Mouse (Mus musculus) brown adipose tissue, adult 24 weeks (tissue): Measurements from ENCODE around the gene Cdh23. TPM values are rescaled to one million over a fixed set of nuclear protein-coding genes. Genes with fewer than 3 reads are reported as not detected.
A peak's percentile ranks its signal among the peaks of the same experiment; 100 is the strongest.
"Not testable (repeated sequence)": the region's sequence is repeated elsewhere in the genome, so short reads cannot be mapped to it uniquely, and the experiment has no call there.

Source experiments
- H3K27ac ChIP-seq: fragments of 200-500 bp; replicated peaks from 2 replicates; pipeline ENCODE4 v1.5.1; 2012; ENCODE audit warnings: low read depth, mild to moderate bottlenecking, low read length
- H3K4me1 ChIP-seq: fragments of 200-500 bp; 2 replicates; pipeline ENCODE4 v1.6.1; 2012; ENCODE audit warnings: low read length, mixed read lengths; ENCODE audit not compliant: control insufficient read depth, insufficient read depth, insufficient read length
- H3K4me3 ChIP-seq: fragments of 200-500 bp; 2 replicates; pipeline ENCODE4 v1.5.1; 2012; ENCODE audit warnings: low read depth, mild to moderate bottlenecking, low read length, moderate library complexity; ENCODE audit not compliant: insufficient read depth
- polyA plus RNA-seq: library from polyadenylated mRNA; stranded (reverse); fragments of >200 nt; gene quantifications from 2 replicates; pipeline ENCODE4 v1.2.4, GENCODE M21; 2012; ENCODE audit not compliant: missing spikeins, insufficient read depth, insufficient read length

The Cdh23 gene
- polyA plus RNA-seq: 2.1 and 2.4 TPM in 2 replicates

GRCm38 (mm10) chr10:60696390-60696789, at the start of gene Cdh23:
Gene Cdh23 (minus strand): TSS chr10:60696490.
- Histone ChIP-seq H3K4me3 (no peak within 1 kb of the TSS), H3K4me1 (no peaks in the 10 kb centered on the region), H3K27ac (no peak within 1 kb of the TSS)

GRCm38 (mm10) chr10:60744543-60745290, 48.4 kb upstream of the Cdh23 start:
- Histone ChIP-seq H3K27ac (0 out of 2 replicates have a peak overlapping the region, but pooled peaks have one; percentile 2), H3K4me1 (no peaks in the 10 kb centered on the region; the same call in 1 of the 2 replicates), H3K4me3 (no peak overlapping the region)

GRCm38 (mm10) chr10:60743681-60744080, 47.4 kb upstream of the Cdh23 start:
- H3K4me3 ChIP-seq: no peak overlapping the region
- no peaks in the 10 kb centered on the region; the same call in 1 of the 2 replicates for H3K4me1 ChIP-seq
- no peak overlapping the region for H3K27ac ChIP-seq

- no peaks in the 10 kb centered on the region for H3K4me1 ChIP-seq
- no peak overlapping the region for H3K4me3 ChIP-seq
- no peak overlapping the region for H3K27ac ChIP-seq
Observed at GRCm38 (mm10) chr10:60742942-60743341, 46.7 kb upstream of the Cdh23 start.

- not testable (repeated sequence) for H3K4me3 ChIP-seq
Observed at GRCm38 (mm10) chr10:60742296-60742695, 46.0 kb upstream of the Cdh23 start.

GRCm38 (mm10) chr10:60741435-60741834, 45.1 kb upstream of the Cdh23 start:
- H3K4me1 ChIP-seq: 0 out of 2 replicates have a peak, but pooled peaks cover 2% of the 10 kb centered on the region
- H3K27ac ChIP-seq: no peak overlapping the region
- no peak overlapping the region for H3K4me3 ChIP-seq

More at GRCm38 (mm10) chr10:60742296-60742695, 46.0 kb upstream of the Cdh23 start:
- H3K4me1 ChIP-seq, H3K27ac ChIP-seq: not testable (repeated sequence)

GRCm38 (mm10) chr10:60739619-60740363, 43.5 kb upstream of the Cdh23 start:
- Histone ChIP-seq H3K4me1 (0 out of 2 replicates have a peak, but pooled peaks cover 2% of the 10 kb centered on the region), H3K27ac (0 out of 2 replicates have a peak overlapping the region, but pooled peaks have one; percentile 15), H3K4me3 (no peak overlapping the region)

- 0 out of 2 replicates have a peak, but pooled peaks cover 2% of the 10 kb centered on the region for H3K4me1 ChIP-seq
- H3K4me3 ChIP-seq: no peak overlapping the region
- H3K27ac ChIP-seq: no peak overlapping the region
Observed at GRCm38 (mm10) chr10:60737886-60738640, 41.8 kb upstream of the Cdh23 start.

- Histone ChIP-seq H3K27ac (no peak overlapping the region), H3K4me1 (peaks cover 6% of the 10 kb centered on the region; the same call in 1 of the 2 replicates), H3K4me3 (no peak overlapping the region)
Observed at GRCm38 (mm10) chr10:60737169-60737728, 41.0 kb upstream of the Cdh23 start.

- Histone ChIP-seq H3K27ac (no peak overlapping the region), H3K4me1 (peaks cover 10% of the 10 kb centered on the region; the same call in 1 of the 2 replicates), H3K4me3 (no peak overlapping the region)
Observed at GRCm38 (mm10) chr10:60735737-60736136, 39.4 kb upstream of the Cdh23 start.

- H3K4me1 ChIP-seq: peaks cover 10% of the 10 kb centered on the region; the same call in 1 of the 2 replicates
- H3K4me3 ChIP-seq: no peak overlapping the region
- no peak overlapping the region for H3K27ac ChIP-seq
Observed at GRCm38 (mm10) chr10:60733471-60733870, 37.2 kb upstream of the Cdh23 start.

- Histone ChIP-seq H3K4me3 (no peak overlapping the region), H3K27ac (no peak overlapping the region), H3K4me1 (peaks cover 10% of the 10 kb centered on the region)
Observed at GRCm38 (mm10) chr10:60732397-60732861, 36.1 kb upstream of the Cdh23 start.

GRCm38 (mm10) chr10:60731742-60732141, 35.5 kb upstream of the Cdh23 start:
- peaks cover 10% of the 10 kb centered on the region for H3K4me1 ChIP-seq
- H3K27ac ChIP-seq: no peak overlapping the region
- H3K4me3 ChIP-seq: no peak overlapping the region

GRCm38 (mm10) chr10:60727301-60727700, 31.0 kb upstream of the Cdh23 start:
- Histone ChIP-seq H3K4me3 (no peak overlapping the region), H3K27ac (no peak overlapping the region), H3K4me1 (peaks cover 7% of the 10 kb centered on the region)
